Mouse (Mus musculus) erythroblast, embryonic 14.5 days (primary cell): ENCODE data around the gene Ctnnd2.

Experiments used
- GATA1 ChIP-seq: IDR thresholded peaks from 2 replicates; pipeline ENCODE4 v1.6.1; 2012; ENCODE audit warnings: low read length, inconsistent platforms, mixed read lengths
- TAL1 ChIP-seq: IDR thresholded peaks from 3 replicates; pipeline ENCODE4 v1.6.1; 2012; ENCODE audit warnings: low read length, inconsistent platforms, mixed read lengths

DNA sequence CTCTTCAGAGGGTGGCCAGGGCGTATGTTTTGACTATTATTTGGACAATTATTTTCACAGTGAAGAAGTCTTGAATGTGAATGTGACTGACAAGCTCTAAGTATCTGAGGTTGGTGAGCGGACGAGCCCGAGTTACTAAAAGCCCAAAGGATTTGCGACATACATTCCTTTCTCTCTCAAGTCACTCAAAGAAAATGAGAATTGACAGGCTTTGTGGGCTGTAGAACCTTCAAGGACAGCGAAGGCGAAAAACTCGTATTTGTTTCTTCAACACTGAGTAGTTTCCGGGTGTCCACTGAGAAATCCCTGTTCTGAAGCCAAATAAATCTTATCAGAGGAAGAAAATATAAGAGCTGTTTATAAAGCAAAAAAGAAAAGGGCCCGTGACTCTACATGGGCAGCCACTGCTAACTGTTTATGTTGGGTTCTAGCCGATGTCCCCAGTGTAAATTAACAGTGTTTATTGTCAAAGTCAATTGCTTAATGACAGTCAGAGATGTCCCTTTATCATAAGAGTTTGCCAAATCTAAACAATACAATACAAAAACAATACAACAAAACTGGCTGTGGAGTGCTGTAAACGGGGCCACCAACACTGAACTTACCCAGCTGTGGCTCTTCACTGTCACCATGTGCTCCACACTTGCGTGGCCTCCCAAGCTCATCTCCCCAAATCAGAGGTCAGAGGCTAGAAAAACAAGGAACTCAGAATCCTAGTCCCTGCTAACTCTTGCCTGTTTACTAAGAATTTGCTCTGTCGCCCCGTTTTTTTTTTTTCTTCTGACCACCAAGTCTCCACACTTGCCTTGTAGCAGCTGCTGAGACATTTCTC lies 818.2 kb downstream of the Ctnnd2 start:
- no peak for TF ChIP-seq GATA1
- TF ChIP-seq TAL1 = no peak
